Mouse (Mus musculus) brain, embryonic 14.5 days (tissue): ENCODE data around the gene Mybpc3.

Source experiments
- CTCF ChIP-seq: fragments of 200-500 bp; IDR thresholded peaks from 2 replicates; pipeline ENCODE4 v1.5.1; 2012; ENCODE audit warnings: inconsistent platforms, mild to moderate bottlenecking, moderate library complexity, borderline replicate concordance; ENCODE audit not compliant: insufficient read depth, insufficient read length; ENCODE audit errors: extremely low read depth
- POLR2A ChIP-seq: fragments of 200-500 bp; IDR thresholded peaks from 2 replicates; pipeline ENCODE4 v1.6.1; 2012; ENCODE audit warnings: mild to moderate bottlenecking, inconsistent platforms, borderline replicate concordance; ENCODE audit not compliant: poor library complexity, insufficient read depth, insufficient read length, severe bottlenecking; ENCODE audit errors: extremely low read depth

DNA sequence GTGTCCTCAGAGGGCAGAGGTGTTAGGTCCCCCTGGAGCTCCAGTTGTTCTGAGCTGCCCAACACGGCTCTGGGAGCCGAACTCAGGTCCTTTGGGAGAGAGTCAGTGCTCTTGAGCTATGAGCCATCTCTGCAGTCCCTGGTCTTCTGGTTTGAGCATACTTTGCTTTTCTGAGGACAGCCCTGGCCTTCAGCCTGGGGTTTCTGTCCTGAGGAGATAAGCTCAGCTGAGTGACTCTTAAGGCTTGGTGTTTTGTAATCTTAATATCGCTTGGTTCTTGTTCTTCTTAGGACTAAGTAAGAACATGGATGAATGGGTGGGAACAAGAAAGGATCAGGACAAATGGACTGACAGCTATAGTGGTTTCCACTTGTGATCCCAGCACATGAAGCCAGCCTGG is 9.8 kb upstream of the Mybpc3 start:
- TF ChIP-seq CTCF (no peak), POLR2A (no peak)
